Mouse (Mus musculus): Measurements from ENCODE around the gene Iqce. TPM values are rescaled to one million over a fixed set of nuclear protein-coding genes. Genes with fewer than 3 reads are reported as not detected.
"Not testable (repeated sequence)": the region's sequence is repeated elsewhere in the genome, so short reads cannot be mapped to it uniquely, and the experiment has no call there.

The Iqce gene
- total RNA-seq, 2 experiments from 2014 or later: 46.2 to 57.9 TPM

GRCm38 (mm10) chr5:140702618-140703175 is 519 bp upstream of the Iqce start:
- Histone ChIP-seq H3K4me3 (peak overlapping the region; percentile 95), H3K27ac (peak overlapping the region; percentile 98)
- no peak for DNase-seq (ENCODE audit: low spot score in 2 of 2)
- no peak for TF ChIP-seq CTCF (conservative IDR thresholded peaks at IDR 0.05)

- Histone ChIP-seq H3K27ac (peak overlapping the region; percentile 98), H3K4me3 (peak overlapping the region; percentile 95)
- TF ChIP-seq CTCF (conservative IDR thresholded peaks at IDR 0.05): no peak
- no peak for DNase-seq (ENCODE audit: low spot score in 2 of 2)
These were observed 517 bp downstream of the Iqce start for GRCm38 (mm10) chr5:140701661-140702060.

GRCm38 (mm10) chr5:140699776-140700175 is 2.4 kb downstream of the Iqce start:
- DNase-seq (ENCODE audit: low spot score in 2 of 2): no peak
- TF ChIP-seq CTCF (conservative IDR thresholded peaks at IDR 0.05): no peak
- H3K27ac ChIP-seq: no peak overlapping the region
- no peak overlapping the region for H3K4me3 ChIP-seq

- no peak for DNase-seq (ENCODE audit: low spot score in 2 of 2)
- Histone ChIP-seq H3K4me3 (no peak overlapping the region), H3K27ac (no peak overlapping the region)
- TF ChIP-seq CTCF (conservative IDR thresholded peaks at IDR 0.05): no peak
These were observed 6.2 kb downstream of the Iqce start for GRCm38 (mm10) chr5:140695987-140696386.

GRCm38 (mm10) chr5:140688434-140688833 is 13.7 kb downstream of the Iqce start:
- DNase-seq (ENCODE audit: low spot score in 2 of 2): no peak
- peak overlapping the region; percentile 41 for H3K27ac ChIP-seq
- H3K4me3 ChIP-seq: no peak overlapping the region
- no peak for TF ChIP-seq CTCF (conservative IDR thresholded peaks at IDR 0.05)

GRCm38 (mm10) chr5:140684343-140685148 is 17.6 kb downstream of the Iqce start:
- Histone ChIP-seq H3K4me3 (no peak overlapping the region), H3K27ac (no peak overlapping the region)
- no peak for DNase-seq (ENCODE audit: low spot score in 2 of 2)
- TF ChIP-seq CTCF (conservative IDR thresholded peaks at IDR 0.05): peak; percentile 96

- DNase-seq (ENCODE audit: low spot score in 2 of 2): no peak
- Histone ChIP-seq H3K27ac (no peak overlapping the region), H3K4me3 (no peak overlapping the region)
- no peak for TF ChIP-seq CTCF (conservative IDR thresholded peaks at IDR 0.05)
These were observed 20.1 kb downstream of the Iqce start for GRCm38 (mm10) chr5:140682113-140682512.

- no peak for TF ChIP-seq CTCF (conservative IDR thresholded peaks at IDR 0.05)
- H3K27ac ChIP-seq: no peak overlapping the region
- no peak overlapping the region for H3K4me3 ChIP-seq
- DNase-seq (ENCODE audit: low spot score in 2 of 2): no peak
These were observed 21.2 kb downstream of the Iqce start for GRCm38 (mm10) chr5:140680950-140681349.

GRCm38 (mm10) chr5:140680051-140680450 is 22.1 kb downstream of the Iqce start:
- no peak for DNase-seq (ENCODE audit: low spot score in 2 of 2)
- no peak for TF ChIP-seq CTCF (conservative IDR thresholded peaks at IDR 0.05)
- no peak overlapping the region for H3K27ac ChIP-seq
- H3K4me3 ChIP-seq: no peak overlapping the region

- no peak for DNase-seq (ENCODE audit: low spot score in 2 of 2)
- Histone ChIP-seq H3K27ac (no peak overlapping the region), H3K4me3 (no peak overlapping the region)
- no peak for TF ChIP-seq CTCF (conservative IDR thresholded peaks at IDR 0.05)
These were observed 25.0 kb downstream of the Iqce start for GRCm38 (mm10) chr5:140677137-140677536.

GRCm38 (mm10) chr5:140675640-140676039 is 26.5 kb downstream of the Iqce start:
- TF ChIP-seq CTCF (conservative IDR thresholded peaks at IDR 0.05): no peak
- DNase-seq (ENCODE audit: low spot score in 2 of 2): no peak
- no peak overlapping the region for H3K4me3 ChIP-seq
- no peak overlapping the region for H3K27ac ChIP-seq

GRCm38 (mm10) chr5:140675079-140675478 is 27.1 kb downstream of the Iqce start:
- Histone ChIP-seq H3K4me3 (no peak overlapping the region), H3K27ac (no peak overlapping the region)
- DNase-seq (ENCODE audit: low spot score in 2 of 2): no peak
- TF ChIP-seq CTCF (conservative IDR thresholded peaks at IDR 0.05): no peak

- DNase-seq (ENCODE audit: low spot score in 2 of 2): no peak
- Histone ChIP-seq H3K27ac (no peak overlapping the region), H3K4me3 (no peak overlapping the region)
- no peak for TF ChIP-seq CTCF (conservative IDR thresholded peaks at IDR 0.05)
These were observed 28.1 kb downstream of the Iqce start for GRCm38 (mm10) chr5:140674036-140674435.

GRCm38 (mm10) chr5:140672603-140673002 is 29.6 kb downstream of the Iqce start:
- DNase-seq (ENCODE audit: low spot score in 2 of 2); H3K27ac ChIP-seq; H3K4me3 ChIP-seq: not testable (repeated sequence)

Measured in layer of hippocampus, adult 2 months (tissue).